Comparison of ENCODE assay signal across 11 mouse cellular contexts in genomic region chr3:130401560-130401852, GRCm38 (mm10).
A peak's percentile ranks its signal among the peaks of the same experiment; 100 is the strongest.
DNase-seq lines count a peak whose midpoint lies in the region; ATAC-seq and TF ChIP-seq lines count a peak whose summit lies in the region.
"Had no signal": no experiment of that assay in that cellular context is flagged by ENCODE, and none has a peak within 500 bp of the region (broad histone marks: within the 10 kb centered on the region; RNA-seq: fewer than 3 reads in every experiment).

No protein-coding gene starts in this region.

- no peak for DNase-seq in frontal cortex, postnatal 14 days (ENCODE audit: low spot score in 2 of 2)
- no peak for DNase-seq in lung, adult 2 months
- peak; percentile 45 for DNase-seq in embryo, embryonic 10.5 days (ENCODE audit: low spot score)
- no peak for DNase-seq in left cerebral cortex, adult 11 months (ENCODE audit: low spot score)
- DNase-seq in heart, adult 9 months (ENCODE audit: low spot score in 2 of 2): no peak
- DNase-seq: cerebellum, adult 11-12 months; gastrocnemius, postnatal 14 days had no signal

- no peak overlapping the region for H3K9ac ChIP-seq in lung, embryonic 15.5 days

- no peaks in the 10 kb centered on the region for H3K36me3 ChIP-seq in lung, embryonic 15.5 days
- H3K36me3 ChIP-seq: forebrain, embryonic 10.5 days had no signal

- no peaks in the 10 kb centered on the region for H3K27me3 ChIP-seq in lung, embryonic 15.5 days

- H3K9me3 ChIP-seq in lung, embryonic 15.5 days: no peaks in the 10 kb centered on the region
- H3K9me3 ChIP-seq: forebrain, embryonic 10.5 days had no signal

- H3K27ac ChIP-seq in lung, embryonic 15.5 days: 0 out of 2 replicates have a peak overlapping the region, but pooled peaks have one; percentile 16
- H3K27ac ChIP-seq: forebrain, embryonic 10.5 days had no signal

- 66% methylated on average over 1 of the region's 1 CpGs for WGBS in lung, embryonic 15.5 days
- WGBS in lung, adult 2 months: 47% methylated on average over 1 of the region's 1 CpGs

- no peaks in the 10 kb centered on the region for H3K4me1 ChIP-seq in lung, embryonic 15.5 days
- H3K4me1 ChIP-seq in lung, adult 2 months (ENCODE audit: control insufficient read depth, insufficient read depth, low read length): peaks cover 5% of the 10 kb centered on the region; the same call in 1 of the 2 replicates

- peak; percentile 2; the same call in 1 of the 2 replicates for ATAC-seq in frontal cortex, adult (ENCODE audit: low TSS enrichment)
- no peak for ATAC-seq in lung, embryonic 15.5 days (ENCODE audit: borderline replicate concordance, extremely low read depth, low FRiP score, low TSS enrichment)
- ATAC-seq in megakaryocyte, adult 5-6 weeks (ENCODE audit: poor library complexity, severe bottlenecking): peak; percentile 51

- no peak for TF ChIP-seq CTCF in lung, adult 2 months (IDR thresholded peaks at IDR 0.05; ENCODE audit: insufficient read depth, low read length)

- H3K4me2 ChIP-seq in lung, embryonic 15.5 days: no peak overlapping the region

- no peak for TF ChIP-seq POLR2A in lung, adult 2 months (IDR thresholded peaks at IDR 0.05; ENCODE audit: borderline replicate concordance, extremely low read depth, low read depth, low read length)

- no peak overlapping the region for H3K4me3 ChIP-seq in lung, embryonic 15.5 days
- H3K4me3 ChIP-seq in lung, adult 2 months (replicated peaks; ENCODE audit: extremely low read depth, low read depth, low read length): no peak overlapping the region
- H3K4me3 ChIP-seq: forebrain, embryonic 10.5 days had no signal
